Mouse (Mus musculus): ENCODE measurements at regions not wholly inside any gene's neighbourhood (a gene's known extent, or its start where the extent isn't known, plus 50 kb on each side); places are given as distances from the start of the nearest gene placed in this dataset.

GRCm38 (mm10) chr15:61441012-61441411, 518.2 kb upstream of the A1bg start:
- TF ChIP-seq EP300 (IDR thresholded peaks at IDR 0.05; ENCODE audit: low read length) (peak; percentile 78; the same call in 1 of the 2 replicates), MAX (IDR thresholded peaks at IDR 0.05; ENCODE audit: low read length) (no peak), RAD21 (IDR thresholded peaks at IDR 0.05; ENCODE audit: low read depth, low read length) (no peak; the same call in 1 of the 2 replicates), CTCF (conservative IDR thresholded peaks at IDR 0.05 in 1 of 2, IDR thresholded peaks at IDR 0.05 in 1 of 2; ENCODE audit: low read depth in 2 of 2, low read length in 2 of 2) (no peak)

Measured in CH12.LX (cell line).